Mouse (Mus musculus) Patski (cell line): Measurements from ENCODE around the gene Nr0b2. TPM values are rescaled to one million over a fixed set of nuclear protein-coding genes. Genes with fewer than 3 reads are reported as not detected.
A peak's percentile ranks its signal among the peaks of the same experiment; 100 is the strongest.

Experiments used
- ATAC-seq: fragments of 100-300 bp; one replicate; pipeline ENCODE4 v1.8.0; 2021
- CTCF ChIA-PET: fragments of 350-600 bp; sonication (Branson Sonifier 250); formaldehyde crosslinking; loops from one replicate; lab custom pipeline; 2022; ENCODE audit warnings: inconsistent platforms; lab: Charles Lee
- POLR2A ChIA-PET: fragments of 350-600 bp; sonication (Branson Sonifier 250); formaldehyde crosslinking; loops from one replicate; lab custom pipeline; 2022; ENCODE audit warnings: antibody characterized with exemption, inconsistent platforms; lab: Charles Lee
- DNase-seq: peaks from one replicate; pipeline ENCODE4 v3.0.0-alpha.2; 2011; ENCODE audit warnings: low read depth, low spot score
- H3K27me3 ChIP-seq: fragments of 371-371 bp; one replicate; pipeline ENCODE4 v1.5.1; 2021
- CTCF ChIP-seq: fragments of 100-300 bp; IDR thresholded peaks from one replicate; pipeline ENCODE4 v1.5.1; 2021
- in situ Hi-C: fragments of 300-500 bp; cut with MboI; formaldehyde crosslinking; loops from 3 replicates; pipeline ENCODE4 v1.11.1; 2018; ENCODE audit warnings: low pct_unique_long_range_greater_than_20kb, mixed read lengths
- polyA plus RNA-seq: library from polyadenylated mRNA; unstranded; gene quantifications from one replicate; pipeline ENCODE4 v1.2.3, GENCODE M21; 2021

Nr0b2 gene
- polyA plus RNA-seq, 1 experiment from 2014 or later: not detected

GRCm38 (mm10) chr4:133604175-133604574 lies 51.0 kb downstream of the Nr0b2 start:
- no peaks in the 10 kb centered on the region for H3K27me3 ChIP-seq
- no peak for ATAC-seq
- CTCF ChIA-PET: interaction anchor here (0.8 kb wide), 1 partner anchor 22 kb away, joined by 3 read pairs; no protein-coding TSS in a partner anchor
- in situ Hi-C loops: no loop called here
- DNase-seq: no peak
- POLR2A ChIA-PET: interaction anchor here (0.7 kb wide), 1 partner anchor 65 kb away, joined by 3 read pairs; no protein-coding TSS in a partner anchor
- TF ChIP-seq CTCF: no peak

DNA sequence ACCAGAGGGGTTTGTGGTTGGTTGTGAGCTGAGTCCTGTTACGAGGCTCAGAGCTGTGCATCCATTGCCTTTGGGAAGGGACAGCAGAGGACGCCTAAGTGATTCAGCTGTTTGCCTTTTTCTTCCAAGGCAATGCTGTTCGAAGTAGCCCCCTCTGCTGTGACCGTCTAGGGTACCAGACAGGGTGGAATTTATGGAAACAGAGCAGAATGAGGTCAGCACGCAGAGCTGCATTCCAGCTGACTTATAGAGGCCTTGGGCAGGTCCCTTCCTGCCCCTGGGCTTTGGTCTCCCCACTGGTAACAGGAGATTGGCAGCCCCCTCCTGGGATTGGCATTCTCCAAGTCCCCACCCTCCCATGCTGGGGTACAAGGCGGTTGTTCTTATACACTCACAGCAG lies 51.7 kb downstream of the Nr0b2 start:
- ATAC-seq (peak; percentile 40), DNase-seq (no peak)
- no peaks in the 10 kb centered on the region for H3K27me3 ChIP-seq
- ChIA-PET POLR2A (interaction anchor here (0.6 kb wide), 1 partner anchor 16 kb away, joined by 4 read pairs; no protein-coding TSS in a partner anchor), CTCF (interaction anchor here (0.8 to 1.1 kb wide), 2 partner anchors 22 to 45 kb away, joined by 3 to 5 read pairs; partner anchors contain the start of gene Zdhhc18)
- no peak for TF ChIP-seq CTCF
- in situ Hi-C loops: no loop called here

DNA sequence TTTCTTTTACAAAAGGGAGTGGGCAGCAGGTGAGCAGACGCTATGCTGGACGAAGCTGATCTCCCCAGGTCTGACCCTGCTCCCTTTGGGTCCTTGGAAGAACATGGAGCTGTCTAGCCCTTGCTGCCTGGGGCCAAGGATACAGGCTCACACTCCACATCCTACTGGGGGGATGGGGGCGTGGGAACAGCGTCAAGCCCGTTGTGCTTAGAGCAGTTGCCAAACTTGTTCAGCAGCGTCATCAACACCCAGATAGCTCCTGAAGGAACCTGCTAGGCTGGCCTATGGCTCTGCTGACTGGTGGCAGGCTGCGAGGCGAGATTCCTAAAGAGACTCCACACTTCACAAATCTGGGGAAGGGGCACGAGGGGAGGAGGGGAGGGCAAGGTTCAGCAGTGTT lies 52.2 kb downstream of the Nr0b2 start:
- in situ Hi-C loops: no loop called here

More for the DNA sequence above, 52.2 kb downstream of the Nr0b2 start:
- no peak for DNase-seq
- TF ChIP-seq CTCF: no peak
- ChIA-PET CTCF (interaction anchor here (1.1 kb wide), 1 partner anchor 45 kb away, joined by 5 read pairs; the partner anchor contains the start of gene Zdhhc18), POLR2A (interaction anchor here (0.6 kb wide), 1 partner anchor 15 kb away, joined by 4 read pairs; no protein-coding TSS in a partner anchor)
- ATAC-seq: no peak
- H3K27me3 ChIP-seq: no peaks in the 10 kb centered on the region

Other genes with a start within 250 kb of the Nr0b2 start
- gene Wdtc1, start 199.9 kb upstream of the Nr0b2 start, polyA plus RNA-seq: 33.8 TPM
- gene Slc9a1, start 183.7 kb upstream of the Nr0b2 start, polyA plus RNA-seq: 25.2 TPM
- gene Tent5b, start 73.2 kb upstream of the Nr0b2 start, polyA plus RNA-seq: 5.5 TPM
- gene Trnp1, start 54.8 kb upstream of the Nr0b2 start, polyA plus RNA-seq: 0.23 TPM
- 0.04 TPM for gene Kdf1, start 34.4 kb upstream of the Nr0b2 start, polyA plus RNA-seq
- gene Nudc, start 7.4 kb upstream of the Nr0b2 start, polyA plus RNA-seq: 160 TPM
- 7.1 TPM for gene Gpatch3, start 21.4 kb downstream of the Nr0b2 start, polyA plus RNA-seq
- gene Gpn2, start 31.0 kb downstream of the Nr0b2 start, polyA plus RNA-seq: 15.4 TPM
- gene Sfn, start 48.8 kb downstream of the Nr0b2 start, polyA plus RNA-seq: 5.8 TPM
- gene Zdhhc18, start 96.8 kb downstream of the Nr0b2 start, polyA plus RNA-seq: 48.3 TPM
- 6.9 TPM for gene Pigv, start 119.3 kb downstream of the Nr0b2 start, polyA plus RNA-seq
- 33.2 TPM for gene Arid1a, start 203.4 kb downstream of the Nr0b2 start, polyA plus RNA-seq